Mouse (Mus musculus): ENCODE results near the gene Sox8. TPM values are rescaled to one million over a fixed set of nuclear protein-coding genes. Genes with fewer than 3 reads are reported as not detected.

Gene Sox8
- polyA plus RNA-seq, 1 experiment, result not detected

GRCm38 (mm10) chr17:25551313-25551712 is 19.2 kb downstream of the Sox8 start:
- WGBS, result 94% methylated on average over 11 of the region's 11 CpGs
- TF ChIP-seq POLR2A (IDR thresholded peaks at IDR 0.05; ENCODE audit: insufficient read depth, low read depth, low read length) (no peak), CTCF (IDR thresholded peaks at IDR 0.05; ENCODE audit: insufficient read depth, low read depth, low read length) (no peak)
- Histone ChIP-seq H3K4me3 (ENCODE audit: insufficient read depth, low read depth, low read length) (no peak overlapping the region), H3K27ac (ENCODE audit: insufficient read depth, low read depth, low read length) (no peak overlapping the region), H3K4me1 (ENCODE audit: control insufficient read depth, insufficient read depth, low read length) (peaks cover 25% of the 10 kb centered on the region)

GRCm38 (mm10) chr17:25550020-25550419 is 20.5 kb downstream of the Sox8 start:
- peaks cover 13% of the 10 kb centered on the region for H3K4me1 ChIP-seq (ENCODE audit: control insufficient read depth, insufficient read depth, low read length)
- 74% methylated on average over 5 of the region's 5 CpGs for WGBS
- no peak overlapping the region for H3K27ac ChIP-seq (ENCODE audit: insufficient read depth, low read depth, low read length)
- TF ChIP-seq CTCF (IDR thresholded peaks at IDR 0.05; ENCODE audit: insufficient read depth, low read depth, low read length) (no peak), POLR2A (IDR thresholded peaks at IDR 0.05; ENCODE audit: insufficient read depth, low read depth, low read length) (no peak)
- no peak overlapping the region for H3K4me3 ChIP-seq (ENCODE audit: insufficient read depth, low read depth, low read length)

- 47% methylated on average over 3 of the region's 3 CpGs for WGBS
- Histone ChIP-seq H3K4me1 (ENCODE audit: control insufficient read depth, insufficient read depth, low read length) (peaks cover 13% of the 10 kb centered on the region), H3K4me3 (ENCODE audit: insufficient read depth, low read depth, low read length) (no peak overlapping the region), H3K27ac (ENCODE audit: insufficient read depth, low read depth, low read length) (no peak overlapping the region)
- TF ChIP-seq CTCF (IDR thresholded peaks at IDR 0.05; ENCODE audit: insufficient read depth, low read depth, low read length) (no peak), POLR2A (IDR thresholded peaks at IDR 0.05; ENCODE audit: insufficient read depth, low read depth, low read length) (no peak)
Observed at GRCm38 (mm10) chr17:25547026-25547425, 23.5 kb downstream of the Sox8 start.

GRCm38 (mm10) chr17:25541768-25542167 is 28.7 kb downstream of the Sox8 start:
- TF ChIP-seq CTCF (IDR thresholded peaks at IDR 0.05; ENCODE audit: insufficient read depth, low read depth, low read length) (no peak), POLR2A (IDR thresholded peaks at IDR 0.05; ENCODE audit: insufficient read depth, low read depth, low read length) (no peak)
- no peak overlapping the region for H3K27ac ChIP-seq (ENCODE audit: insufficient read depth, low read depth, low read length)
- no peak overlapping the region for H3K4me3 ChIP-seq (ENCODE audit: insufficient read depth, low read depth, low read length)
- 87% methylated on average over 4 of the region's 4 CpGs for WGBS
- H3K4me1 ChIP-seq (ENCODE audit: control insufficient read depth, insufficient read depth, low read length), result peaks cover 12% of the 10 kb centered on the region

- no peak overlapping the region for H3K27ac ChIP-seq (ENCODE audit: insufficient read depth, low read depth, low read length)
- H3K4me3 ChIP-seq (ENCODE audit: insufficient read depth, low read depth, low read length), result no peak overlapping the region
- WGBS, result 85% methylated on average over 5 of the region's 5 CpGs
- TF ChIP-seq POLR2A (IDR thresholded peaks at IDR 0.05; ENCODE audit: insufficient read depth, low read depth, low read length) (no peak), CTCF (IDR thresholded peaks at IDR 0.05; ENCODE audit: insufficient read depth, low read depth, low read length) (no peak)
- peaks cover 10% of the 10 kb centered on the region for H3K4me1 ChIP-seq (ENCODE audit: control insufficient read depth, insufficient read depth, low read length)
Observed at GRCm38 (mm10) chr17:25540731-25541130, 29.8 kb downstream of the Sox8 start.

- Histone ChIP-seq H3K27ac (ENCODE audit: insufficient read depth, low read depth, low read length) (no peak overlapping the region), H3K4me1 (ENCODE audit: control insufficient read depth, insufficient read depth, low read length) (peaks cover 10% of the 10 kb centered on the region), H3K4me3 (ENCODE audit: insufficient read depth, low read depth, low read length) (no peak overlapping the region)
- no peak for TF ChIP-seq CTCF (IDR thresholded peaks at IDR 0.05; ENCODE audit: insufficient read depth, low read depth, low read length)
- TF ChIP-seq POLR2A (IDR thresholded peaks at IDR 0.05; ENCODE audit: insufficient read depth, low read depth, low read length), result no peak
- 42% methylated on average over 27 of the region's 27 CpGs for WGBS
Observed at GRCm38 (mm10) chr17:25538945-25539875, 31.3 kb downstream of the Sox8 start.

- Histone ChIP-seq H3K4me3 (ENCODE audit: insufficient read depth, low read depth, low read length) (no peak overlapping the region), H3K27ac (ENCODE audit: insufficient read depth, low read depth, low read length) (no peak overlapping the region), H3K4me1 (ENCODE audit: control insufficient read depth, insufficient read depth, low read length) (peaks cover 10% of the 10 kb centered on the region; the same call in 1 of the 2 replicates)
- WGBS, result 54% methylated on average over 8 of the region's 8 CpGs
- no peak for TF ChIP-seq POLR2A (IDR thresholded peaks at IDR 0.05; ENCODE audit: insufficient read depth, low read depth, low read length)
- no peak for TF ChIP-seq CTCF (IDR thresholded peaks at IDR 0.05; ENCODE audit: insufficient read depth, low read depth, low read length)
Observed at GRCm38 (mm10) chr17:25530357-25531022, 40.0 kb downstream of the Sox8 start.

- TF ChIP-seq CTCF (IDR thresholded peaks at IDR 0.05; ENCODE audit: insufficient read depth, low read depth, low read length), result no peak
- no peak for TF ChIP-seq POLR2A (IDR thresholded peaks at IDR 0.05; ENCODE audit: insufficient read depth, low read depth, low read length)
- WGBS, result 83% methylated on average over 12 of the region's 12 CpGs
- no peak overlapping the region for H3K4me3 ChIP-seq (ENCODE audit: insufficient read depth, low read depth, low read length)
- H3K4me1 ChIP-seq (ENCODE audit: control insufficient read depth, insufficient read depth, low read length), result peaks cover 20% of the 10 kb centered on the region
- no peak overlapping the region for H3K27ac ChIP-seq (ENCODE audit: insufficient read depth, low read depth, low read length)
Observed at GRCm38 (mm10) chr17:25522080-25522479, 48.4 kb downstream of the Sox8 start.

GRCm38 (mm10) chr17:25520492-25520891 is 50.0 kb downstream of the Sox8 start:
- Histone ChIP-seq H3K4me3 (ENCODE audit: insufficient read depth, low read depth, low read length) (no peak overlapping the region), H3K27ac (ENCODE audit: insufficient read depth, low read depth, low read length) (no peak overlapping the region), H3K4me1 (ENCODE audit: control insufficient read depth, insufficient read depth, low read length) (peaks cover 18% of the 10 kb centered on the region)
- WGBS, result 57% methylated on average over 9 of the region's 9 CpGs
- TF ChIP-seq CTCF (IDR thresholded peaks at IDR 0.05; ENCODE audit: insufficient read depth, low read depth, low read length), result no peak
- TF ChIP-seq POLR2A (IDR thresholded peaks at IDR 0.05; ENCODE audit: insufficient read depth, low read depth, low read length), result no peak
